Mouse (Mus musculus) thymus, adult 2 months (tissue): ENCODE measurements around the gene B3galt5.

Source experiments
- CTCF ChIP-seq: fragments of 200-500 bp; IDR thresholded peaks from 2 replicates; pipeline ENCODE4 v1.5.1; 2012; ENCODE audit warnings: mild to moderate bottlenecking, control low read depth, low read length, moderate library complexity, borderline replicate concordance; ENCODE audit not compliant: control insufficient read depth, poor library complexity, insufficient read depth; ENCODE audit errors: extremely low read depth
- POLR2A ChIP-seq: fragments of 200-500 bp; IDR thresholded peaks from 2 replicates; pipeline ENCODE4 v1.6.1; 2012; ENCODE audit warnings: mild to moderate bottlenecking, low read length, control low read depth, moderate library complexity; ENCODE audit not compliant: control insufficient read depth, poor library complexity, insufficient read depth; ENCODE audit errors: extremely low read depth

- TF ChIP-seq CTCF (no peak), POLR2A (no peak)
Observed at GRCm38 (mm10) chr16:96278491-96279224, 43.1 kb downstream of the B3galt5 start.
